Mouse (Mus musculus) heart, postnatal 14 days (tissue): ENCODE measurements around the gene Pde4a. TPM values are rescaled to one million over a fixed set of nuclear protein-coding genes. Genes with fewer than 3 reads are reported as not detected.
"Not testable (repeated sequence)": the region's sequence is repeated elsewhere in the genome, so short reads cannot be mapped to it uniquely, and the experiment has no call there.

Experiments used
- DNase-seq, 2 experiments: peaks; one replicate each; pipeline ENCODE4 v3.0.0; 2021 to 2022
- intact Hi-C: fragments of 180-260 bp; cut with DNase I; formaldehyde crosslinking; loops from one replicate; pipeline ENCODE4 v1.15.1; 2025
- total RNA-seq, 2 experiments: library from RNA; stranded (reverse); gene quantifications; 2 replicates each; pipeline ENCODE4 v1.2.3; 2021

The Pde4a gene
- total RNA-seq, 2 experiments from 2014 or later = 36.7 to 37.5 TPM

DNA sequence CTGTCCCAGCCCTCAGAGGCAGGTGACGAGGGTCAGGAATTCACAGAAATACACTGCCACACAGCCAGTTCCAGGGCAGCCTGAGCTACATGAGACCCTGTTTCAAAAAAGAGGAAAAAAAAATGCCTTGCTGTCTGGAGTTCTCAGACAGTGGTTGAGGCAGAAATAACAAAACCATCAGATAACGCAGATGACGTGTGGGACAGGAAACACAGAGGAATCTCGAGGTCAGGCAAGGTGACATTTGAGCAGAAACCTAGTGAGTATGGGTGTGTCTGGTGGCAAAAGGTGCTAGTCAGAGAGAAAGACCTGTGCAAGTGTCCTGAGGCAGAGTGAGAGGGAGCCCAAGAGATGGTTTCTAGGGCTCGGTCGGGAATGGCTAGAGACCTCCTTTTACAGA, 6.8 kb downstream of the Pde4a start:
- no peak for DNase-seq
- intact Hi-C loops = no loop called here

DNA sequence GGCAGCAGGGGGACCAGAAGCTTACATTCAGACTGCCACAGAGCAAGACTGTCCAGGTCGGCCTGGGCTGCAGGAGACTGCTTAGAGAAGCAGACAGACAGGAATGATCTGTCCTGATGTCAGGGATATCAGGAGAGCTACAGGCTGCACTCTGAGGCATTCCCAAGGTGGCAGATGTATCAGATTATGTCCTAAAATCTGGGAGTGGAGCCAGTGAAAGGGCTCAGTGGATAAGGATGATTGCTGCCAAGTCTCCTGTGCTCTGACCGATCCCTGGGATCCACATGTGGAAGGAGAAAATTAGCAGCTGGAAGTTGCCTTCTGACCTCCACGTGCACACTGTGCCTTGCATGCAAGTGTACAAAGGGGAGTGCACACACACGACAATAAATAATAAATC, 14.9 kb downstream of the Pde4a start:
- intact Hi-C loops = no loop called here
- no peak for DNase-seq

DNA sequence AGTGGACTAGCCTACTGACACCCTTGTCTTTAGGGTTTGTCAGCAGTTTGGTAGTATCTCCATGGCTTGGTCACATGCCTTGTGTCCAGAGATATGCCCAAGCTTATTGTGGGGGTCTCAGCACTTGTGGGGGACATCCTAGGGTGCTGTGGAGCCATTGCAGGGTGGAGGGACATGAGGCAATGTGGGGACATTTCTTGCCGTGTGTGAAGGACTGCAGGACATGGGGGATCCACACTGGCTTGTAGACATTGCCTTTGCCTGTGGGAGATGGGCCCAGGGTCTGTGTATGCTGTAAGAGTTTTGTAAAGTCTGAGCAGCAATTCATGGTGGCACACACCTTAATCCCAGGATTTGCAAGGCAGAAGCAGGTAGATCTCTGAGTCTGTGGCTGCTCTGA, 15.3 kb downstream of the Pde4a start:
- no peak for DNase-seq
- intact Hi-C loops = no loop called here

DNA sequence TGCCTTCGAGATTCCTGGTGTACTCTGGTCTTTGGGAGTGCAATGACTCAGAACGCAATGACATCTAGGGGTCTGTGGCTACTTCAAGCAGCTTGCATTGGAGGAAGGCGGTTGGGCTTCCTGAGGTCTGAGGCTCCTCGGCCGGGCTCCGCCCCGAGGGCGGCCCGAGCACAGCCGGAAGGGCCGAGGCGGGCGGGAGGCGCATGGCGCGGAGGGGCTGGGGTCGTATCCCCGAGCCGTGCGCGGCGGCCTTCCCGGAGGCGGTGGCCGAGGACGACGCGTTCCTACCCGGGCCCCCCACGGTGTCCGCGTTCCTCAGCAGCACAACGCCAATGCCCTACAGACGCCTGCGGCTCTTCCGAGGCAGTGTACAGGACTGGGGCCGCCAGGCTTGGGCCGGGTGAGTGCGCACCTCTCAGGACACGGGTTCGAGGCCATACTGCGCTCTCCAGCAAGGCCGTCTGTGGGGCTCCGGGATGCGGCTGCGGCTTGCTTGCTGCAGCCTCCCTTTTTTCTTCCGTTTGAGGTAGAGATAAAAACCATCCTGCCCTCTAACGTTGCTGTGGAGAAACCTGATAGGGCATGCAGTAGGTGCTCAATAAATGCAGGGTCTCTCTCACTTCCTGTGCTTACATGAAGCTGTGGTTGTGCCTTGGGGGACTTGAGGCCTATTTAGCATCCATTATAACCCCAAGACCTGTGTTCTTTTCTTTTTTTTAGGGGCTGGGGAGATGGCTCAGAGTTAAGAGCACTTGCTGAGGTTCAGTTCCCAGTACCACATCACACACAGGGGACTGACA, 16.1 kb downstream of the Pde4a start:
- intact Hi-C loops = no loop called here
- DNase-seq = peak; percentile 65 to 67

DNA sequence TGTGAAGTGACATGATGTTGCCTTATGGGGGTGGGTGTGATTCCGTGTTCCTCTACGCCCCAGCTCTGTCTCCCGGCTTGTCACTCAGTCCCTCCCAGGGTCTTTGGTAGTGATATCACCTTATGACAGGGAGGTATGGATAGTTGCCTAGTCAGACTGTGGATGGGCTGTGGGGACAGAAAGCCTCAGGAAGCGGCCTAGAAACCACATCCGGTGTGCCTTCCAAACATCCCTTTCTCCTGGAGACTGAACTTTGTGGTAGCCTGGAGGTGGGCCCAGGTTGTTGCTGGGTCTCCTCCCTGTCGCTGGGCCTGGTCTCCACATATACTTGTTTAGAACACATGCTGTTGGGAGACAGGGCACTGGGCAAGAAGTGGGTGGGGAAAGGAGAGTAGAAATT, 17.9 kb downstream of the Pde4a start:
- DNase-seq = no peak
- intact Hi-C loops = no loop called here

DNA sequence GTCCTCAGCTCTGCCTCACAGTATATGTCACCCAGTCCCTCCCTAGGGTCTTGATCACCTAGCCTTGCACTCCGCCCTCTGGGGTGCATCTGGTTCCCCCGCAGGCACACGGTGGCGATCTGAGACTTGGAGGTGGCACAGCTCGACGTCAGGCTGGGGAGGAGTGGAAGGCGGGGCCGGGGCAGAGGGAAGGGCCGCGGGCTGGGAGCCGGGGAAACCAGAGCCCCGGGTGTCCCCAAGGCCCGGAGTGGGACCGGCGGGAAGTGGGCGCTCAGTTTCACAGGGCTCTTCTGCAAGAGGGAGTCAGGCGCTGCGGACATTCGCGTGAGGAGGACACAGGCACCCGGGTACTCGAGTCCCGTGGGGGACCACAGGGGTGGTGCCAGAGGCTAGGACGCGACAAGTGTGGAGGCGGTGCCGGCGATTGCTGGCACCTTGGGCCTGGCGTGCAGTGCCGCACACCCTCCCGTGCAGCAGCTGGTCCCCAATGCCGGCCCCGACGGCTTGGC, 18.4 kb downstream of the Pde4a start:
- intact Hi-C loops = no loop called here
- DNase-seq = peak; percentile 74 to 76

DNA sequence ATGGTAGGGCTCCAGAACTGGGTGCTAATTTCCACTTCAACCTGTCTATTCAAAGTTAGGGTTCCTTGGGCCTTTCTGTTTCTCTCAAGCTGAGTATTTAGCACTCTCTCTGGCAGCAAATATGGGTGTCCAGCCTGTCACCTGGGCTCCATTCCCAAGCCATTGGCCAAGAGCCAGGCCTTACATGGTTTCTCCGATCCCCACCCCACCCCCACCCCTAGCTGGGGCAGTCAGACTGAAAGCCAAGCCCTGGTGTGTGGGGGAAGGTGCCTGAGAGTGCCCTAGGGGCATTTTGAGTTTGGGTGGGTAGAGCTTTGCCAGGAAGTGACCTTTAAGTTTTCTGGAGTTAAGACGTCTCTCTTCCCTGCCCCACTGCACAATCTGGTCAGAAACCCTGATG, 19.2 kb downstream of the Pde4a start:
- peak; percentile 71 to 78 for DNase-seq
- intact Hi-C loops = no loop called here

DNA sequence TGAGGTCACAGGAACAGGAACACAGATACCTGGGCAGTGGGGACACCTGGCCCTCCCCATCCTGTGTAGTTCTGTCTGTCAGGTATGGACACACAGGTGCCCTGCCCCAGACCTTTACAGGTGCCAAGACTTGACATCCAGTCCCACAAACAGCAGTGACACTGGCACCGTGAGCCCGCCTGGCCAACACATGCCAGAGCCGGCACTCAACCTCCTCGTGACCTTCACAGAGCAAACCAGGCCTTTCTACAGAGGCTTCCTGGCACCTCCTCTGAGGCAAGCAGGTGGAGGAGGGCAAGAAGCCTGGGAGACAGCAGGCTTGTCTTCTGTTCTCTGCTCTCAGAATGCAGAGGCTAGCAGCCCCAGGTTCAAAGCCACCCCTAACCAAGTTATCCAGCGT, 19.9 kb downstream of the Pde4a start:
- intact Hi-C loops = no loop called here
- peak in 1 of 2 experiments; percentile 47 for DNase-seq

DNA sequence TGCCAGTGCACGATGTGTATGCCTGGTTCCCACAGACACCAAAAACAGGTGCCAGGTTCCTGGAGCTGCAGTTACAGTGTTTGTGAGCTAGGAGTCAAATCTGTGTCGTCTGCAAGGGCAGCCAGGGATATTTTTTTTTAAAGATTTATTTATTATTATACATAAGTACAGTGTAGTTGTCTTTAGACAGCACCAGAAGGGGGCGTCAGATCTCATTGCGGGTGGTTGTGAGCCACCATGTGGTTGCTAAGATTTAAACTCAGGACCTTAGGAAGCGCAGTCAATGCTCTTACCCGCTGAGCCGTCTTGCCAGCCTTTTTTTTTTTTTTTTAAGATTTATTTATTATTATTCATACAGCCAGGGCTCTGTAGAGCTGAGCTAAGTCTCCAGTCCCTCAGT, 24.4 kb downstream of the Pde4a start:
- DNase-seq = no peak
- intact Hi-C loops = no loop called here

DNA sequence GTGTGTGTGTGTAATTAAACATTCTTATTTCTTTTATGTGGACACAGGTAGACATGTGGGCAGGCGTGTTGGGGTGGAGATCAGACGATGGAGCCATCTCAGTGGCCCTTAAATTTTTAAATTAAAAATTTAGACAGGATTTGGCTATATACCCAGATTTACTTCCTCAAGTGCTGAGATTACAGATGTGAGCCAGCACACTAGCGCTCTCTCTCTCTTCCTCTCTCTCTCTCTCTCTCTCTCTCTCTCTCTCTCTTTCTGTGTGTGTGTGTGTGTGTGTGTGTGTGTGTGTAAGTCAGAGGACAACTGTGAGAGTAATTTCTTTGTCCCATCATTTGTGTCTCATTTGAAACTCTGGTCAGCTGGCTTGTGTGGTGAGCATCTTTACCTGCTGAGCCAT, 25.2 kb downstream of the Pde4a start:
- intact Hi-C loops = no loop called here
- DNase-seq = no peak

DNA sequence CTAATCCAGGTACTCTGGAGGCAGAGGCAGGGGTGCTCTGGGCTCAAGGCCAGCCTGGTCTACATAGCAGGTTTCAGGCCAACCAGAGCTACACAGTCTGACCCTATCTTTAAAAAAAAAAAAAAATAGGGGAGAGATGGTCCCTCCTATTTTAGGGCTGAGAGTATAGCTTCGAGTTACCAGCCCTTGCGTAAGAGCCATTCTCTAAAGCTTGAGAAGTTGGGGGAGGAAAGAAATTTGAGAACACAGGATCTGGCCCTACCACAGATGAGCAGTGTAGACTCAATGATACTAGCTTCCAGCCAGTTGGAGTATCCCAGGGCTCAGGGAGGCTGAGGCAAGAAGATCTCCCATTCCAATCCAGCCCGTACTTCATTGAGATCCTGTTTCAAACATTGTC, 28.3 kb downstream of the Pde4a start:
- intact Hi-C loops = no loop called here

DNA sequence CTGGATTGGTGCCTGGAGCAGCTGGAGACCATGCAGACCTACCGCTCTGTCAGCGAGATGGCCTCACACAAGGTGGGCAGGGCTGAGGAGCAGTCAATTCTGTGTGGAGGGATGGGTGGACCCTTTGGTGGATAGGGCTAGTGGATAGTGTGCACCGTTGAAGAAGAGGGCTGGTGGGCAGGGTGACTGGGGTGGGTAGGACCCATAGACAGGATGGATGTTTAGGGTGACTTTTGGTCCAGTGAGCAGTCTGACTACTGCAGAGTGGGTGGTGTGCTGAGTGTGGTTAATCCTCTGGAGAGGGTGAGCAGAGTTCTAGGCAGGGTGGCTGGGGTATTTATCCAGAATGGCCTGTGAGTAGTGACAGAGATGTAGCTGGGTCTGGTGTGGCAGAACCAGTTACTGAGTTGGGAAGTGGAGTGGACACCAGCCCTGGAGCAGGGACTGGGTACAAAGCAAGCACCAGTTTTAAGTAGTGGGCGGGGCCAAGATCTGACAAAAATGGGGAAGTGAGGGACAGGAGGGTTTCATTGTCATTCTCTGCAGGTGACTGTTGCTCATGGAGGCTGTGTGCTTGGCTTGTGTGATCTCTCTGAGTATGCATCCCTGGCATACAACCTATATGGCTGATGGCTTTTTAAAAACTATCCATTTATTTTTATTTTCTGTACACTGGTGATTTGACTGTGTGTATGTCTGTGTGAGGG, 29.4 kb downstream of the Pde4a start:
- DNase-seq = no peak
- intact Hi-C loops = no loop called here

More for the DNA sequence above, 28.3 kb downstream of the Pde4a start:
- DNase-seq = no peak

DNA sequence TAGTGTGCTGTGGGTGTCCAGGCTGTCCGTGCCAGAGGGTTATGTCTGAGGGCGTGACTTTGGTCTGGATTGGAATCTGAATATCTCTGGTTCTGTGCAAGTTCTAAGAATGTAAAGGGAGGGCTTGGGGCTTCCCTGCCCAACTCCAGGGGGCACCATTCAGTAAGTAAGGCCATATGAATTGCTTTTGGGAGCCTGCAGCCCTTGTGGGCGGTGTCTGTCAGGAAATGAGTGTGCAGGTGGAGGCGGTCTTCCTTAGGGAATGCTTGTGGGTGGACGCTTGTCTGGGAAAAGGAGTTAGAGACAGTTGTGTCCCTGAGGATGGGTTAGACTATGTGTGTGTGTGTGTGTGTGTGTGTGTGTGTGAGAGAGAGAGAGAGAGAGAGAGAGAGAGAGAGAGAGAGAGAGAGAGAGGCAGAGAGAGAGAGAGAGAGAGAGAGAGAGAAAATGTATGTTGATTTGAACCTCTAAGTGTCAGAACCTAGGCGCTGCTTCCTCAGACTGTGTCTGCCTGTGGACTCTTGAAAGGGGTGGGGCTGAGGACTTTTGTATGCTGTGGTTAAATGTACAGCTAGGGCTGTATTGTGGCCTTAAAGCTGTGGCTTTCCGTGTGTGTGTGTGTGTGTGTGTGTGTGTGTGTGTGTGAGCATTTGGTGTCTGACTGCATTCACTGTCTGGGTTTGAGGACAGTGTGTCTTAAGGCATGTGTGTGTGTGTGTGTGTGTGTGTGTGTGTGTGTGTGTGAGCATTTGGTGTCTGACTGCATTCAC, 30.4 kb downstream of the Pde4a start:
- intact Hi-C loops, DNase-seq: not testable (repeated sequence)

DNA sequence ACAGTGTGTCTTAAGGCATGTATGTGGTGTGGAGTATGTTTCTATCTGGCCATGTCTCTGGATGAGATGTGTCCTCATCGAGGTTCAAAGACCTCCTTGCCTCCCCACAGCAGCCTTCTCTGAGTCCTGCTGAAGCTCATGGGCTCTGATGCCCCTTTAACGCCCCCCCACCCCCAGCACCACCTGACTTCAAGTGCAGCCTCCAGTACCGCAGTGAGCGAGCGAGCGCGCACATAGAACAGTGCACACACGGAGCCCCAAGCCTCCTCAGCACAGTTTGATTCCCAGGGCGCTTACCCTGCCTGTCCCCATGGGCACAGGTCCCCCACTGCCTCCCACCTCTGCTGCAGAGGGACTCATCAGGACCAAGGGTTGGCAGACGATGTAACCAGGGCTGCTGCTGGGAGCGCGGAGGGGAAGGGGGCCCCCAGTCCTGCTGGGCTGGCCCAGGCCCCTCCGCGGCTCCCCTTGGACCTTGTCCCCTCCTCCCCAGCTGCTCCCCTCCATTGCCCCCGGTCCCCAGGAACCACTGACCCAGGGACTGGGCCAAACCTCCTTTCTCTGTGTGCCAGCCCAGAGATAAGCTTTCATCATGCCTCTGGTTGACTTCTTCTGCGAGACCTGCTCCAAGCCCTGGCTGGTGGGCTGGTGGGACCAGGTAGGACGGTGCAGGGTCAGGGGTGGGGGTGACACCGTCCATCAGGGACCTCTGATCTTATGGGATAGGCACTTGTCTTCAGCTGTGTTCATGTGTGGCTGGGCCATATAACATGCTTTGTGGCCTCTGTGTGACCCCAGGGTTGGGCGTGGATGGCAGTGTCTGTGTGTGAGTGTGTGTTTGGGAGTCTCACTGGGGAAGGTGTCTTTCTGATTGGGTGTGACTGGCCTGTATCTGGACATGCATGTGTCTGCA, 31.3 kb downstream of the Pde4a start:
- intact Hi-C loops = no loop called here
- DNase-seq = no peak

DNA sequence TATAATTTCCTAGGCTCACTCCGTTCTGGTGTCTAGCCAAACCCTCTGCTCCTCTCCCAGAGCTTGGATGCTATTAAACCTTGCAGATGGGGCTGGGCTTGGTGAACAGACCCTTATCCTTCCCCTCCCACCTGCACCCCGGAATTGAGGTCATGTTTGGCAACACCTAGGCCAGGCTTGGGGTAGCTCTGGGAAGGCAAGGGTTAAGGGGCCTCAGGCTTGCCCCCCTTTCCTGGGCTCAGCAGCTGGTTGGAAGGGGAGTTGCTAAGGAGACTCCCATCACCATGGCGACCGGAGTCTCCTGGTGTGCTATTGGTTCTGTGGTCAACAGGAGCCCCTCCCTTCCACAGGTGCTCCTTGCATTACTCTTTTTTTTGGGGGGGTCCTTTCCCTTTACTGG, 32.5 kb downstream of the Pde4a start:
- DNase-seq = no peak
- intact Hi-C loops = no loop called here

DNA sequence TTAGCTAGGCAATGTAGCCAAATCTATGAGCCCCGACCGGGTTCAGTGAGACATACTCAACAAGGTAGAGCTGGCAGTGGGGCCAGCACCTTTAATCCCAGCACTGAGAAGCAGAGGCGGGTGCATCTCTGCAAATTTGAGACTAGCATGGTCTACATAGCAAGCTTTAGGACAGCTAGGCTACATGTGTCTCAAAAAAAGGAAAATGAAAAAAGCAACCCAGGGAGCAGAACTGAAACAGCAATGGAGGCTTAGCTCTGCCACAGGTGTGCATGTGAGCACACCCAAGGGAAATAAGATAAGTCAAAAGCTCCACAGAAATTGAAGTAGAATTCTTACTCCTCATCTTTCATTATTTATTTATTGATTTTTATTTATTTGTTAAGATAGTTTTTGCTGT, 33.4 kb downstream of the Pde4a start:
- DNase-seq = no peak
- intact Hi-C loops = no loop called here

DNA sequence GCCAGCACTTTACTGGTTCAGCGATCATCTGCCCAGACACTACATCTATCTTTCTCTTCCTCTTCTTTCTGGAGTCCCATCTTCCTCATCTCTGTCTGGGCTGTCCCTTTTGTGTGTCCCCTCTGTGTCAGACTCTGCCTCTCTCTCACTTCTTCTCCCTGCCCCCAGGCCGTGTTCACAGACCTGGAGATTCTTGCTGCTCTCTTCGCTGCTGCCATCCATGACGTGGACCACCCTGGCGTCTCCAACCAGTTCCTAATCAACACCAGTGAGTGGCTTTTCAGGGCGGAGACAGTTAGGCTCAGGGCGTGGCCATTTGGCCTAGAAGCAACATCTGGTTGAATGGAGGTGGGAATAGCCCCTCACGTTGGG, 38.6 kb downstream of the Pde4a start:
- DNase-seq = no peak
- intact Hi-C loops = no loop called here

DNA sequence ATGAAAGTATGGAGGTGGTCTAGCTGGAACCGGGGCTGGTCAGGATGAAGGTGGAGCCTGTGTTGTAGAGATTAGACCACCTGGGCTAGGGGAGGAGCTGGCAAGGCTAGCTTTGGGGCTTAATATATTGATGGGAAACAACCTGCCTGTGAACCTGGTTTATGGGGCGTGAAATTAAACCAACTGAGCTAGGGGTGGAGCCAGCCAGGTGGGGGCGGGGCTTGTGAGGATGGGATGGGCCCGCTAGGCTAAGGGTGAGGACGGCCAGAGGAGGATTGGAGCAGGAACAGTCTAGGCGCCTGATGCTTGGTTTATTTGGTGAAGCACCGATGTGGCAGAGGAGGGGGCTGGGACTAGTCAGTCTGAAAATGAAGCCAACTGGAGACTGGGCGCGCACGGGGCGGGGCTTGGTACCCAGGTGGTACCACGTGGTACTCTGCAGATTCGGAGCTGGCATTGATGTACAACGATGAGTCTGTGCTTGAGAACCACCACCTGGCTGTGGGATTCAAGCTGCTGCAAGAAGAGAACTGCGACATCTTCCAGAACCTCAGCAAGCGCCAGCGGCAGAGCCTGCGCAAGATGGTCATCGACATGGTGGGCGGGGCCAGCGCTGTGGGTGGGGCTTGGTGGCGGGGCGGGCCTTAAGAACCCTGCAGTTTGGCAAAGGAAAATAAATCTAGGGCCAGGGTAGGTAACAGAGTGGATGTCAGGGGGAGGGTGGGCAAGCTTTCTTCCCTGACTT, 39.2 kb downstream of the Pde4a start:
- intact Hi-C loops = no loop called here
- DNase-seq = no peak

DNA sequence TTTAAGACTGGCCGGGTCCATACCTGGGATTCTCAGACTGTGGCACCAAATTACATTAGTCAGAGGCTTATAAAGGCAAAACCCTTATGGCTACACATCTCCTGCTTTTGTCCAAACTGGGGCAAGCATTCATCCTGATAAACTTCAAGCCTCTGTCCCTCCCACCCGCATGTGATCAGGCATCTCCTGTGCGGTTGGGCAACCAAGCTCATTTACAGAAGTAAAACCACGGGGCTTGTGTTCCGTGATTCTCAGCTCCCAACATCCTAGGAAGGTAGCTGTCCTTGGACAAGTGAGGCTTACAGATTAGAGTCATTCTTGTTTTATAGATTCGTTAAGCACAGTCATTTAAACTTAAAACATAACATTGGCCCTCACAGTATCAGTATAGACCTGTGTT, 41.3 kb downstream of the Pde4a start:
- DNase-seq = no peak
- intact Hi-C loops = no loop called here

DNA sequence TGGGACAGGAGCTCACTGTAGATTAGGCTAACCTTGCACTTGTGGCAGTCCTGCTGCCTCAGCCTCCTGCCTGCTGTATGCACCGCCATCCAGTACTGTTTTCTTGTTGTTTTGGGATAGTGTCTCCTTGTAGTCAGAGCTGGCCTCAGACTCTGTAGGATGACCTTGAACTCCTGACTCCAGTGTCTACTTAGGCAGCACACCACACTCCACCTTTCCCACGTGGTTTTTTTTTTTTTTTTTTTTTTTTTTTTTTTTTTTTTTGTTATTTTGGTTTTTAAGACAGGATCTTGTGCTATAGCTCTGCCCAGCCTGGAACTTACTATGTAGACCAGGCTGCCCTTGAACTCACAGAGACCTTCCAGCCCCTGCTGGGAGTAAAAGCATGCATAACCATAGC, 43.1 kb downstream of the Pde4a start:
- intact Hi-C loops = no loop called here
- DNase-seq = no peak
